Mouse (Mus musculus): ENCODE measurements around the gene Ctcf. TPM values are rescaled to one million over a fixed set of nuclear protein-coding genes. Genes with fewer than 3 reads are reported as not detected.

The Ctcf gene
- polyA plus RNA-seq, 1 experiment from 2014 or later = 93.3 TPM

- no peak for ATAC-seq (replicated peaks; ENCODE audit: low FRiP score, low TSS enrichment, low read depth)
- DNase-seq (ENCODE audit: low spot score) = no peak
- no peaks in the 10 kb centered on the region for H3K9me3 ChIP-seq (ENCODE audit: control insufficient read depth, low read length)
- H3K27ac ChIP-seq (ENCODE audit: low read depth) = no peak overlapping the region
- no peaks in the 10 kb centered on the region; the same call in 1 of the 2 replicates for H3K4me1 ChIP-seq (replicated peaks; ENCODE audit: control insufficient read depth, insufficient read depth, low read length)
- H3K9ac ChIP-seq (ENCODE audit: low read length) = no peak overlapping the region
- peaks cover 49% of the 10 kb centered on the region for H3K36me3 ChIP-seq (ENCODE audit: control insufficient read depth, insufficient read depth, low read length)
- H3K27me3 ChIP-seq (replicated peaks; ENCODE audit: control insufficient read depth, insufficient read depth, low read length) = no peaks in the 10 kb centered on the region
- H3K4me2 ChIP-seq (ENCODE audit: low read length) = no peak overlapping the region
- 100% methylated on average over 1 of the region's 1 CpGs for WGBS
- no peak overlapping the region for H3K4me3 ChIP-seq (ENCODE audit: low read depth, low read length)
Measured at GRCm38 (mm10) chr8:105648929-105649328, 12.6 kb downstream of the Ctcf start.

GRCm38 (mm10) chr8:105657641-105658040, 21.3 kb downstream of the Ctcf start:
- Histone ChIP-seq H3K9me3 (ENCODE audit: control insufficient read depth, low read length) (no peaks in the 10 kb centered on the region), H3K4me3 (ENCODE audit: low read depth, low read length) (no peak overlapping the region), H3K27ac (ENCODE audit: low read depth) (no peak overlapping the region), H3K9ac (ENCODE audit: low read length) (no peak overlapping the region), H3K36me3 (ENCODE audit: control insufficient read depth, insufficient read depth, low read length) (peaks cover 34% of the 10 kb centered on the region), H3K4me2 (ENCODE audit: low read length) (no peak overlapping the region), H3K27me3 (replicated peaks; ENCODE audit: control insufficient read depth, insufficient read depth, low read length) (no peaks in the 10 kb centered on the region), H3K4me1 (replicated peaks; ENCODE audit: control insufficient read depth, insufficient read depth, low read length) (no peaks in the 10 kb centered on the region)
- no peak for DNase-seq (ENCODE audit: low spot score)
- no peak for ATAC-seq (replicated peaks; ENCODE audit: low FRiP score, low TSS enrichment, low read depth)

GRCm38 (mm10) chr8:105661167-105661566, 24.8 kb downstream of the Ctcf start:
- DNase-seq (ENCODE audit: low spot score) (no peak), ATAC-seq (replicated peaks; ENCODE audit: low FRiP score, low TSS enrichment, low read depth) (no peak)
- Histone ChIP-seq H3K4me1 (replicated peaks; ENCODE audit: control insufficient read depth, insufficient read depth, low read length) (no peaks in the 10 kb centered on the region), H3K27me3 (replicated peaks; ENCODE audit: control insufficient read depth, insufficient read depth, low read length) (no peaks in the 10 kb centered on the region), H3K9me3 (ENCODE audit: control insufficient read depth, low read length) (no peaks in the 10 kb centered on the region), H3K4me2 (ENCODE audit: low read length) (no peak overlapping the region), H3K27ac (ENCODE audit: low read depth) (no peak overlapping the region), H3K36me3 (ENCODE audit: control insufficient read depth, insufficient read depth, low read length) (peaks cover 35% of the 10 kb centered on the region), H3K9ac (ENCODE audit: low read length) (no peak overlapping the region), H3K4me3 (ENCODE audit: low read depth, low read length) (no peak overlapping the region)
- WGBS = 79% methylated on average over 3 of the region's 3 CpGs

GRCm38 (mm10) chr8:105677891-105678290, 41.5 kb downstream of the Ctcf start:
- Histone ChIP-seq H3K4me2 (ENCODE audit: low read length) (no peak overlapping the region), H3K27ac (ENCODE audit: low read depth) (no peak overlapping the region), H3K9ac (ENCODE audit: low read length) (no peak overlapping the region), H3K4me1 (replicated peaks; ENCODE audit: control insufficient read depth, insufficient read depth, low read length) (no peaks in the 10 kb centered on the region), H3K36me3 (ENCODE audit: control insufficient read depth, insufficient read depth, low read length) (peaks cover 98% of the 10 kb centered on the region), H3K9me3 (ENCODE audit: control insufficient read depth, low read length) (no peaks in the 10 kb centered on the region), H3K4me3 (ENCODE audit: low read depth, low read length) (no peak overlapping the region), H3K27me3 (replicated peaks; ENCODE audit: control insufficient read depth, insufficient read depth, low read length) (no peaks in the 10 kb centered on the region)
- DNase-seq (ENCODE audit: low spot score) (no peak), ATAC-seq (replicated peaks; ENCODE audit: low FRiP score, low TSS enrichment, low read depth) (no peak)
- 73% methylated on average over 1 of the region's 1 CpGs for WGBS

- no peak overlapping the region for H3K27ac ChIP-seq (ENCODE audit: low read depth)
- H3K4me2 ChIP-seq (ENCODE audit: low read length) = peak overlapping the region; percentile 42
- no peak overlapping the region for H3K4me3 ChIP-seq (ENCODE audit: low read depth, low read length)
- WGBS = 74% methylated on average over 7 of the region's 7 CpGs
- no peaks in the 10 kb centered on the region for H3K9me3 ChIP-seq (ENCODE audit: control insufficient read depth, low read length)
- no peaks in the 10 kb centered on the region for H3K4me1 ChIP-seq (replicated peaks; ENCODE audit: control insufficient read depth, insufficient read depth, low read length)
- H3K9ac ChIP-seq (ENCODE audit: low read length) = no peak overlapping the region
- peaks cover 44% of the 10 kb centered on the region for H3K36me3 ChIP-seq (ENCODE audit: control insufficient read depth, insufficient read depth, low read length)
- ATAC-seq (replicated peaks; ENCODE audit: low FRiP score, low TSS enrichment, low read depth) = no peak
- no peak for DNase-seq (ENCODE audit: low spot score)
- no peaks in the 10 kb centered on the region for H3K27me3 ChIP-seq (replicated peaks; ENCODE audit: control insufficient read depth, insufficient read depth, low read length)
Measured at GRCm38 (mm10) chr8:105685325-105685724, 49.0 kb downstream of the Ctcf start.

GRCm38 (mm10) chr8:105685796-105686308, 49.5 kb downstream of the Ctcf start, which contains the start of gene Carmil2:
TSS of gene Carmil2 (plus strand) at chr8:105686274.
- Histone ChIP-seq H3K4me2 (ENCODE audit: low read length) (peak within 1 kb of the TSS; percentile 42), H3K27ac (ENCODE audit: low read depth) (no peak within 1 kb of the TSS), H3K9me3 (ENCODE audit: control insufficient read depth, low read length) (no peaks in the 10 kb centered on the region), H3K9ac (ENCODE audit: low read length) (no peak within 1 kb of the TSS), H3K36me3 (ENCODE audit: control insufficient read depth, insufficient read depth, low read length) (peaks cover 39% of the 10 kb centered on the region), H3K4me1 (replicated peaks; ENCODE audit: control insufficient read depth, insufficient read depth, low read length) (no peaks in the 10 kb centered on the region), H3K27me3 (replicated peaks; ENCODE audit: control insufficient read depth, insufficient read depth, low read length) (no peaks in the 10 kb centered on the region), H3K4me3 (ENCODE audit: low read depth, low read length) (no peak within 1 kb of the TSS)
- ATAC-seq (replicated peaks; ENCODE audit: low FRiP score, low TSS enrichment, low read depth) = peak; percentile 57
- 6% methylated on average over 26 of the region's 26 CpGs for WGBS
- peak; percentile 85 for DNase-seq (ENCODE audit: low spot score)

- WGBS = 73% methylated on average over 6 of the region's 6 CpGs
- Histone ChIP-seq H3K27ac (ENCODE audit: low read depth) (no peak overlapping the region), H3K9ac (ENCODE audit: low read length) (no peak overlapping the region), H3K4me3 (ENCODE audit: low read depth, low read length) (no peak overlapping the region), H3K27me3 (replicated peaks; ENCODE audit: control insufficient read depth, insufficient read depth, low read length) (no peaks in the 10 kb centered on the region), H3K4me2 (ENCODE audit: low read length) (peak overlapping the region; percentile 42; the same call in 1 of the 2 replicates), H3K4me1 (replicated peaks; ENCODE audit: control insufficient read depth, insufficient read depth, low read length) (no peaks in the 10 kb centered on the region), H3K9me3 (ENCODE audit: control insufficient read depth, low read length) (no peaks in the 10 kb centered on the region), H3K36me3 (ENCODE audit: control insufficient read depth, insufficient read depth, low read length) (peaks cover 32% of the 10 kb centered on the region)
- DNase-seq (ENCODE audit: low spot score) (no peak), ATAC-seq (replicated peaks; ENCODE audit: low FRiP score, low TSS enrichment, low read depth) (no peak)
Measured at GRCm38 (mm10) chr8:105686551-105686950, 50.2 kb downstream of the Ctcf start.

GRCm38 (mm10) chr8:105687512-105687911, 51.1 kb downstream of the Ctcf start:
- 68% methylated on average over 8 of the region's 8 CpGs for WGBS
- Histone ChIP-seq H3K27me3 (replicated peaks; ENCODE audit: control insufficient read depth, insufficient read depth, low read length) (no peaks in the 10 kb centered on the region), H3K4me1 (replicated peaks; ENCODE audit: control insufficient read depth, insufficient read depth, low read length) (no peaks in the 10 kb centered on the region), H3K27ac (ENCODE audit: low read depth) (no peak overlapping the region), H3K9me3 (ENCODE audit: control insufficient read depth, low read length) (0 out of 2 replicates have a peak, but pooled peaks cover under 1% of the 10 kb centered on the region), H3K4me2 (ENCODE audit: low read length) (no peak overlapping the region), H3K4me3 (ENCODE audit: low read depth, low read length) (no peak overlapping the region), H3K36me3 (ENCODE audit: control insufficient read depth, insufficient read depth, low read length) (peaks cover 23% of the 10 kb centered on the region), H3K9ac (ENCODE audit: low read length) (no peak overlapping the region)
- DNase-seq (ENCODE audit: low spot score) (no peak), ATAC-seq (replicated peaks; ENCODE audit: low FRiP score, low TSS enrichment, low read depth) (no peak)

GRCm38 (mm10) chr8:105688242-105688752, 51.9 kb downstream of the Ctcf start:
- Histone ChIP-seq H3K9ac (ENCODE audit: low read length) (no peak overlapping the region), H3K9me3 (ENCODE audit: control insufficient read depth, low read length) (0 out of 2 replicates have a peak, but pooled peaks cover 5% of the 10 kb centered on the region), H3K27ac (ENCODE audit: low read depth) (no peak overlapping the region), H3K4me1 (replicated peaks; ENCODE audit: control insufficient read depth, insufficient read depth, low read length) (no peaks in the 10 kb centered on the region), H3K4me2 (ENCODE audit: low read length) (no peak overlapping the region), H3K36me3 (ENCODE audit: control insufficient read depth, insufficient read depth, low read length) (peaks cover 15% of the 10 kb centered on the region), H3K4me3 (ENCODE audit: low read depth, low read length) (no peak overlapping the region), H3K27me3 (replicated peaks; ENCODE audit: control insufficient read depth, insufficient read depth, low read length) (no peaks in the 10 kb centered on the region)
- no peak for DNase-seq (ENCODE audit: low spot score)
- ATAC-seq (replicated peaks; ENCODE audit: low FRiP score, low TSS enrichment, low read depth) = peak; percentile 10; the same call in 1 of the 2 replicates
- WGBS = 57% methylated on average over 14 of the region's 14 CpGs
